In genomic region chr6:57768948-57769525, GRCm38 (mm10) we compare ENCODE assay signal across 20 mouse cellular contexts. TPM values are rescaled to one million over a fixed set of nuclear protein-coding genes. Genes with fewer than 3 reads are reported as not detected.
DNase-seq lines count a peak whose midpoint lies in the region; ATAC-seq and TF ChIP-seq lines count a peak whose summit lies in the region.
"Had no signal": no experiment of that assay in that cellular context is flagged by ENCODE, and none has a peak within 500 bp of the region (broad histone marks: within the 10 kb centered on the region; RNA-seq: fewer than 3 reads in every experiment).

No protein-coding gene starts in this region.

- no peak overlapping the region for H3K9ac ChIP-seq in lung, postnatal 0 days (replicated peaks; ENCODE audit: low read depth)
- no peak overlapping the region for H3K9ac ChIP-seq in liver, embryonic 14.5 days (replicated peaks)
- H3K9ac ChIP-seq: embryonic facial prominence, embryonic 13.5 days; forebrain, embryonic 15.5 days; heart, embryonic 13.5 days; hindbrain, embryonic 13.5 days; limb, embryonic 13.5 days; midbrain, embryonic 13.5 days; neural tube, embryonic 15.5 days had no signal

- H3K4me3 ChIP-seq in lung, postnatal 0 days (ENCODE audit: low read depth, low read length) = no peak overlapping the region
- H3K4me3 ChIP-seq in lung, adult 2 months (replicated peaks; ENCODE audit: extremely low read depth, low read depth, low read length) = no peak overlapping the region
- no peak overlapping the region for H3K4me3 ChIP-seq in liver, embryonic 14.5 days (ENCODE audit: insufficient read depth in 1 of 2, low read depth in 2 of 2, low read length in 2 of 2)
- H3K4me3 ChIP-seq: embryonic facial prominence, embryonic 13.5 days; forebrain, embryonic 15.5 days; heart, embryonic 13.5 days; hindbrain, embryonic 13.5 days; limb, embryonic 13.5 days; midbrain, embryonic 13.5 days; neural tube, embryonic 15.5 days had no signal

- no peak for TF ChIP-seq POLR2A in lung, adult 2 months (IDR thresholded peaks at IDR 0.05; ENCODE audit: borderline replicate concordance, extremely low read depth, low read depth, low read length)

- H3K4me1 ChIP-seq in lung, postnatal 0 days (ENCODE audit: insufficient read depth, low read depth, low read length) = no peaks in the 10 kb centered on the region
- H3K4me1 ChIP-seq in lung, adult 2 months (ENCODE audit: control insufficient read depth, insufficient read depth, low read length) = no peaks in the 10 kb centered on the region; the same call in 1 of the 2 replicates
- H3K4me1 ChIP-seq in liver, embryonic 14.5 days (replicated peaks; ENCODE audit: control insufficient read depth in 2 of 2, insufficient read depth in 2 of 2, low read length in 1 of 2) = peaks cover 50 to 58% of the 10 kb centered on the region in 2 experiments
- H3K4me1 ChIP-seq: forebrain, embryonic 15.5 days; midbrain, embryonic 13.5 days; neural tube, embryonic 15.5 days had no signal

- no peaks in the 10 kb centered on the region for H3K36me3 ChIP-seq in lung, postnatal 0 days (ENCODE audit: insufficient read depth, low read length)
- peaks cover 25% of the 10 kb centered on the region for H3K36me3 ChIP-seq in liver, embryonic 14.5 days (replicated peaks; ENCODE audit: control insufficient read depth, insufficient read depth, low read depth)

- no peaks in the 10 kb centered on the region for H3K27me3 ChIP-seq in lung, postnatal 0 days (replicated peaks; ENCODE audit: insufficient read depth, low read length)
- no peaks in the 10 kb centered on the region for H3K27me3 ChIP-seq in liver, embryonic 14.5 days (ENCODE audit: control insufficient read depth, insufficient read depth, low read length)
- H3K27me3 ChIP-seq: embryonic facial prominence, embryonic 13.5 days; forebrain, embryonic 15.5 days; heart, embryonic 13.5 days; hindbrain, embryonic 13.5 days; limb, embryonic 13.5 days; midbrain, embryonic 13.5 days; neural tube, embryonic 15.5 days had no signal

- no peak for TF ChIP-seq CTCF in lung, postnatal 0 days (IDR thresholded peaks at IDR 0.05)
- no peak for TF ChIP-seq CTCF in lung, adult 2 months (IDR thresholded peaks at IDR 0.05; ENCODE audit: insufficient read depth, low read length)
- TF ChIP-seq CTCF in liver, embryonic 14.5 days (IDR thresholded peaks at IDR 0.05; ENCODE audit: low read depth) = no peak

- H3K9me3 ChIP-seq in lung, postnatal 0 days (ENCODE audit: low read length) = no peaks in the 10 kb centered on the region
- H3K9me3 ChIP-seq in liver, embryonic 14.5 days (ENCODE audit: control insufficient read depth, low read length) = no peaks in the 10 kb centered on the region
- H3K9me3 ChIP-seq: embryonic facial prominence, embryonic 13.5 days; forebrain, embryonic 15.5 days; heart, embryonic 13.5 days; hindbrain, embryonic 13.5 days; limb, embryonic 13.5 days; midbrain, embryonic 13.5 days; neural tube, embryonic 15.5 days had no signal

- no peak for ATAC-seq in lung, postnatal 0 days
- ATAC-seq in common myeloid progenitor, adult 5-6 weeks (replicated peaks; ENCODE audit: low read depth, poor library complexity, severe bottlenecking) = peak; percentile 31
- no peak for ATAC-seq in liver, embryonic 14.5 days (ENCODE audit: insufficient read depth)
- ATAC-seq: forebrain, embryonic 15.5 days; midbrain, embryonic 13.5 days had no signal

- no peak for TF ChIP-seq EP300 in lung, postnatal 0 days (IDR thresholded peaks at IDR 0.05)
- no peak for TF ChIP-seq EP300 in liver, embryonic 14.5 days (IDR thresholded peaks at IDR 0.05; ENCODE audit: low read depth)

- H3K27ac ChIP-seq in lung, postnatal 0 days (ENCODE audit: low read length) = no peak overlapping the region
- H3K27ac ChIP-seq in liver, embryonic 14.5 days = peak overlapping the region; percentile 95
- H3K27ac ChIP-seq: embryonic facial prominence, embryonic 13.5 days; forebrain, embryonic 15.5 days; heart, embryonic 13.5 days; hindbrain, embryonic 13.5 days; kidney, postnatal 0 days; limb, embryonic 13.5 days; midbrain, embryonic 13.5 days; neural tube, embryonic 15.5 days had no signal

- no peak overlapping the region for H3K4me2 ChIP-seq in lung, postnatal 0 days (replicated peaks; ENCODE audit: low read depth, low read length)
- H3K4me2 ChIP-seq in liver, embryonic 14.5 days (ENCODE audit: low read depth) = no peak overlapping the region
- H3K4me2 ChIP-seq: embryonic facial prominence, embryonic 13.5 days; forebrain, embryonic 15.5 days; heart, embryonic 13.5 days; hindbrain, embryonic 13.5 days; limb, embryonic 13.5 days; midbrain, embryonic 13.5 days; neural tube, embryonic 15.5 days had no signal

- DNase-seq in lung, postnatal 0 days (ENCODE audit: low spot score) = peak; percentile 30
- DNase-seq in lung, adult 2 months = no peak
- DNase-seq in liver, embryonic 14.5 days (ENCODE audit: low read depth in 3 of 3, low spot score in 3 of 3) = no peak
- DNase-seq in monocyte, adult 2 months (ENCODE audit: low read depth in 1 of 2, low spot score in 2 of 2) = peak; percentile 18 to 32
- no peak for DNase-seq in retina, postnatal 1 day
- DNase-seq in thymus, postnatal 4 days = no peak
- no peak for DNase-seq in gastrocnemius, postnatal 4 days (ENCODE audit: low spot score in 2 of 2)
- DNase-seq: adrenal gland, adult 2 months; cerebellum, adult 8-10 months; lung, postnatal 10 days; thymus, postnatal 25 days had no signal

- WGBS in lung, postnatal 0 days = 58% methylated on average over 7 of the region's 7 CpGs
- WGBS in lung, adult 2 months = 58% methylated on average over 7 of the region's 7 CpGs
- WGBS in liver, embryonic 14.5 days (ENCODE audit: insufficient replicate concordance) = 64% methylated on average over 7 of the region's 7 CpGs

RNA-seq across cellular contexts. Expression of gene Vopp1, which starts 55.9 kb away (rescaled TPM):
- 15.9 and 17.6 TPM in 2 replicates for polyA plus RNA-seq in lung, postnatal 0 days (2015; fragmentation: Nextera tagmentation; extraction: Ambion mirVana)
- polyA plus RNA-seq in lung, adult 2 months (2012; rRNA removed) = 12.9 and 16.4 TPM in 2 replicates
- total RNA-seq in common myeloid progenitor, adult 5-6 weeks (2017) = 22.8 and 26.0 TPM in 2 replicates
- polyA plus RNA-seq in liver, embryonic 14.5 days (2012; rRNA removed) = 28.3 and 31.2 TPM in 2 replicates
- 26.8 and 29.7 TPM in 2 replicates for polyA plus RNA-seq in liver, embryonic 14.5 days (2014; fragmentation: Nextera tagmentation; extraction: Ambion mirVana)
- 10 to 100 TPM; 15.4 to 16.2 TPM for total RNA-seq in gastrocnemius, postnatal 4 days (2021)

Comparison
In these comparisons a context has a peak if more than half of its experiments do, and no peak if none do; other contexts are left out.
1. DNase-seq: peak in lung, postnatal 0 days (single experiment) and monocyte, adult 2 months (2 of 2); none in lung, adult 2 months (single experiment), liver, embryonic 14.5 days (0 of 3), retina, postnatal 1 day (single experiment), thymus, postnatal 4 days (single experiment) and gastrocnemius, postnatal 4 days (0 of 2).